Mouse (Mus musculus) WW6 (cell line): ENCODE results near the gene Nav1.

ENCODE experiments used
- DNase-seq: peaks from one replicate; pipeline ENCODE4 v3.0.0-alpha.2; 2013; ENCODE audit warnings: low read depth, low spot score

The Nav1 gene

GRCm38 (mm10) chr1:135443506-135443905 lies 163.6 kb downstream of the Nav1 start:
- DNase-seq = no peak

- no peak for DNase-seq
Measured at GRCm38 (mm10) chr1:135441861-135442260, 165.2 kb downstream of the Nav1 start.

GRCm38 (mm10) chr1:135440986-135441385 lies 166.1 kb downstream of the Nav1 start:
- no peak for DNase-seq

GRCm38 (mm10) chr1:135438801-135439200 lies 168.3 kb downstream of the Nav1 start:
- no peak for DNase-seq

- no peak for DNase-seq
Measured at GRCm38 (mm10) chr1:135435823-135436222, 171.3 kb downstream of the Nav1 start.

DNA sequence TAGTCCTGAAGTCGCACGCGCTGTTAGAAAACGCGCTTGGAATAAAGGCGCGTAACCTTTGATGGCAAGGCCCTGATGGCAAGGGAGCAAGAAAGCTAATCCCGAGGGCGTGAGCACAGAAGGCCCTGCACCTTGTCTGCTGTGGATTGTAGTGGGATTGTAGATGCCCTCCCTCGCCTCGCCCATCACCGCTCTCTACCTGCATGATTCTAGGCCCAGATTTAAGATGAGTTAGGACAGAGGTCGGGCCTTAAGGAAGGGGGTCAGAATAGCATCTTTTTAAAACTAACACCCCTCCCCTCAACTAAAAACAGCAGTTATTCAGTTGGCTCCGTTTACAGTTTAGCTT lies 176.5 kb downstream of the Nav1 start:
- no peak for DNase-seq

DNA sequence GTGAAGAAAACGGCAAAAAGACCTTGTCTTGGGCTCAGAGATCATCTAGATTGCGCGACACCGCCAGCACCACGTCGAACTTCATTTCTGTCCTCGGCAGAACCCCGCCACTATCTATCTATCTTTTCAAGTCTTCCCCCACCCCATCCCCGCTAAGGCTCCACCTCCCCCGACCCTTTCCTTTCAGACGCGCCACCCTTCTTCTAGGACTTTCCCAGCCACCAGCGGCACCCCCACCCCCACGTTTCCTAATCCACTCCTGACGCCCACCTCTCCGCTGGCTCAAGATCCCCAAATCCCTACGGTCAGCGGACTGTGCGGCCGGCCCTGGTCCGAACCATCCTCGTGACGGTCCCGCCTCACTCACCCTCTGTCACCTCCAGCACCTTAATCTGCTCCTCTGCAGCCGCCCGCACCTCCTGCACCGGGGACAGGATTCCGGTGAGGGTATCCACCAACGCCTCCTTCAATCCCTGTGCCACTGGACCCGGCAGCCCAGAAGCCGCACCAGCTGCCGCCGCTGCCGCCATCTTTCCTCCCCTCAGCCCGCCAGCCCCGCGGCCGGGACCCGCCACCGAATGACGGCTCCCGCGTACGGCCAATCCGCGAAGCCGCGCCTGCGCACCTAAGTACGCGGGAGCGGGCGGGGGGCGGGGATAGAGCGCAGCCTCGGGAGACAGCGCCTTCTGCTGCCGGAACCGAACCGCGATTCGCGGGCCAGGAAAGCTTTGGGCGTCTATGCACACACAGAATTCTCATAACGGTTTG lies 177.0 kb downstream of the Nav1 start, which contains the start of gene Ipo9:
Ipo9 (minus strand) TSS at position 599 of the 768 bp plus-strand sequence.
- DNase-seq = peak; percentile 82

- no peak for DNase-seq
Measured at GRCm38 (mm10) chr1:135427390-135427789, 179.7 kb downstream of the Nav1 start.

- DNase-seq = no peak
Measured at GRCm38 (mm10) chr1:135426645-135427044, 180.4 kb downstream of the Nav1 start.

DNA sequence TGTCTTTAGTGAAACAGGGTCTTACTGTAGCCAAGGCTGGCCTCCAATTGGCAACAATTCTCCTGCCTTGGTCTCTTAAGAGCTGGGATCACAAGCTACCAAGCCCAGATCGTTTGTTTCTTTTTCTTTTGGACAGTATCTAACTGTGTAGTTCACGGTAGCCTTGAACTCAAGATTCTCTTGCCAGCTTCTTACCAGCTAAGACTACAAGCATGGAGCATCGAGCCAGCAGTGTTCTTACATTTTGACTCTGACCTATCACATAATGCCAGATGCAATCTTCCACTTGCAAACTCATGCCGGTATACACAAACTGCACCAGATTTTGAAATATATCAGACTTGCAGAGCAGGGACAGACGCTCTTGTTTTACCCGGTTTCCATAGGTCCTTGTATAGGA lies 184.3 kb downstream of the Nav1 start:
- DNase-seq = no peak

- DNase-seq = no peak
Measured at GRCm38 (mm10) chr1:135413996-135414395, 193.1 kb downstream of the Nav1 start.

DNA sequence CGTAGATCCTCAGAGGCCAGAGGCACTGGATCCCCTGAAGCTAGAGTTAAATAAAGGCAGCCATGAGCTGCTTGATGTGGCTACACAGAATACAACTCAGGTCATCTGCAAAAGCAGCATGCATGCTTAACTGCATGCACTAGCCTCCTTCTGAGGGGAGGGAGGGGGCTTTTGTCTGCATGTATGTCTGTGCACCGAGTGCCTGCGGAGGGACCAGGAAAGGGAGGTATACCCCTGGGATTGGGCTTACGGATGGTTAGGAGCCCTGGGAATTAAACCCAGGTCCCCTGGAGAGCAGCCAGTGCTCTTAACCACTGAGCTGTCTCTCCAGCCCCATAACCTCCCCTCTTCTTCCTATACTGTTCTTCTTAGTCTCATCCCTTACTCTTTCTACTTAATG lies 195.0 kb downstream of the Nav1 start:
- no peak for DNase-seq

- DNase-seq = no peak
Measured at GRCm38 (mm10) chr1:135410967-135411366, 196.1 kb downstream of the Nav1 start.

- DNase-seq = no peak
Measured at GRCm38 (mm10) chr1:135408973-135409372, 198.1 kb downstream of the Nav1 start.

DNA sequence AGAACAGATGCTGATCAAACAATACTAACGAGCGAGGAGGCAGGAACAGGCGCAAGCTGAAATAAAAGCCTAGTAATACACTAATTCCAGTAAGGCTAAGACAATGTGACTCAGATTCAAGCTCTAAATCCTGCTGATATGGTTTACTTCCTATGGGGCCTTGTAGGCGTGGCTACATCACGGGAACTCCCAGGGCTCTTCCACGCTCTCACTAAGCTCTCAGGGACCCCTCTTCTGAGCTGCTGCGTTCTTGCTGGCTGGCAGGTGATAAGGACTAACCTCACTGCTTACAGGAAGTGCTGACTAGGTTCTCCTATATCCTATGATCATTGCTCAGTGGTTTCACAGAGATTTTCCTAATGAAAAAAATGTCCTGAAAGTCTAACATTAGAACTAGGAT lies 201.7 kb downstream of the Nav1 start:
- DNase-seq = no peak

- no peak for DNase-seq
Measured at GRCm38 (mm10) chr1:135401452-135402110, 205.5 kb downstream of the Nav1 start.

DNA sequence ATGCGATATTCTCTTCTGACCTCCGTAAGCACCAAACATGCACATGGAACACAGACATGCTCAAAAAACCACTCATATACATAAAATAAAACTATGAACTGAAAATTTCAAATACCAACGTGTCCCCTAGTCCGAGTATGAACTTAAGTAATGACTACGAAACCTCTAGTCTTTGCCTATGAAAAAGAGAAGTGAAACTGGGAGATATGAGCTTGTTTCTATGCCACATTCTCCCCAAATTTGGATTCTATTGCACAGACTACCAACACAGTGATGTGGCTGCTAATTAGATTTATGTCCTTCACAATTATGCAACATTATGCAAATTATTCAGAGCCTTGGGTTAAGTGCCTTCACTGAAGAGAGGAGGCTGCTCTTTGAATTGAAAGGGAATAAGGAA lies 207.6 kb downstream of the Nav1 start:
- DNase-seq = no peak

GRCm38 (mm10) chr1:135385161-135385560 lies 221.9 kb downstream of the Nav1 start:
- no peak for DNase-seq
